Mouse (Mus musculus) heart, postnatal 0 days (tissue): ENCODE measurements around the gene Eva1b.

Source experiments
- CTCF ChIP-seq: IDR thresholded peaks from 2 replicates; pipeline ENCODE4 v1.5.1; 2016; ENCODE audit warnings: antibody characterized with exemption, control low read depth, low read depth
- EP300 ChIP-seq: IDR thresholded peaks from 2 replicates; pipeline ENCODE4 v1.6.1; 2016; ENCODE audit warnings: antibody characterized with exemption, low read depth

- TF ChIP-seq CTCF (no peak), EP300 (no peak)
Observed at GRCm38 (mm10) chr4:126160981-126161380, 13.4 kb downstream of the Eva1b start.
